Mouse (Mus musculus) activated CD4-positive, CD25-positive, alpha-beta regulatory T cell, adult 4 months (primary cell): ENCODE results near the gene Thsd7a. TPM values are rescaled to one million over a fixed set of nuclear protein-coding genes. Genes with fewer than 3 reads are reported as not detected.

Experiments used
- ATAC-seq: one replicate; pipeline ENCODE4 v1.8.0; 2017
- polyA plus RNA-seq, 2 experiments: library from polyadenylated mRNA; unstranded; fragments of 100-300 nt; shearing (Covaris generic); gene quantifications; one replicate each; pipeline ENCODE4 v1.2.1; 2017

Gene Thsd7a
- polyA plus RNA-seq, 2 experiments from 2014 or later, result not detected

- no peak for ATAC-seq
These were observed 249.3 kb downstream of the Thsd7a start for GRCm38 (mm10) chr6:12499866-12500265.

- ATAC-seq, result no peak
These were observed 255.6 kb downstream of the Thsd7a start for GRCm38 (mm10) chr6:12493571-12493970.

GRCm38 (mm10) chr6:12488882-12489281 is 260.3 kb downstream of the Thsd7a start:
- no peak for ATAC-seq

GRCm38 (mm10) chr6:12481527-12482163 is 267.6 kb downstream of the Thsd7a start:
- no peak for ATAC-seq

- ATAC-seq, result no peak
These were observed 270.9 kb downstream of the Thsd7a start for GRCm38 (mm10) chr6:12478359-12478758.

- ATAC-seq, result no peak
These were observed 278.3 kb downstream of the Thsd7a start for GRCm38 (mm10) chr6:12470935-12471334.

- no peak for ATAC-seq
These were observed 281.7 kb downstream of the Thsd7a start for GRCm38 (mm10) chr6:12467339-12468124.

- no peak for ATAC-seq
These were observed 290.4 kb downstream of the Thsd7a start for GRCm38 (mm10) chr6:12458841-12459240.

- ATAC-seq, result no peak
These were observed 291.8 kb downstream of the Thsd7a start for GRCm38 (mm10) chr6:12457451-12457850.

GRCm38 (mm10) chr6:12454876-12455485 is 294.2 kb downstream of the Thsd7a start:
- no peak for ATAC-seq

- no peak for ATAC-seq
These were observed 295.1 kb downstream of the Thsd7a start for GRCm38 (mm10) chr6:12454132-12454531.

- no peak for ATAC-seq
These were observed 300.4 kb downstream of the Thsd7a start for GRCm38 (mm10) chr6:12448851-12449250.

GRCm38 (mm10) chr6:12445486-12445885 is 303.7 kb downstream of the Thsd7a start:
- no peak for ATAC-seq

GRCm38 (mm10) chr6:12439561-12439960 is 309.6 kb downstream of the Thsd7a start:
- ATAC-seq, result no peak

GRCm38 (mm10) chr6:12419070-12419469 is 330.1 kb downstream of the Thsd7a start:
- ATAC-seq, result no peak

- ATAC-seq, result no peak
These were observed 332.2 kb downstream of the Thsd7a start for GRCm38 (mm10) chr6:12416976-12417375.

- ATAC-seq, result no peak
These were observed 344.8 kb downstream of the Thsd7a start for GRCm38 (mm10) chr6:12404441-12404840.

- ATAC-seq, result no peak
These were observed 346.2 kb downstream of the Thsd7a start for GRCm38 (mm10) chr6:12402996-12403395.

- ATAC-seq, result no peak
These were observed 351.3 kb downstream of the Thsd7a start for GRCm38 (mm10) chr6:12397776-12398522.

- ATAC-seq, result no peak
These were observed 355.4 kb downstream of the Thsd7a start for GRCm38 (mm10) chr6:12393574-12394380.

GRCm38 (mm10) chr6:12386731-12387130 is 362.5 kb downstream of the Thsd7a start:
- no peak for ATAC-seq

GRCm38 (mm10) chr6:12385591-12385990 is 363.6 kb downstream of the Thsd7a start:
- ATAC-seq, result no peak
